Mouse (Mus musculus): ENCODE measurements around the gene Mtmr11.
"Not testable (repeated sequence)": the region's sequence is repeated elsewhere in the genome, so short reads cannot be mapped to it uniquely, and the experiment has no call there.

Gene Mtmr11

GRCm38 (mm10) chr3:96172197-96173178 is 10.7 kb downstream of the Mtmr11 start, which contains the start of gene Sf3b4:
Gene Sf3b4 (plus strand): TSS chr3:96172332.
- peak; percentile 96 for DNase-seq (ENCODE audit: inconsistent ontology term)

GRCm38 (mm10) chr3:96173185-96173584 is 11.4 kb downstream of the Mtmr11 start:
- DNase-seq (ENCODE audit: inconsistent ontology term), result no peak

- DNase-seq (ENCODE audit: inconsistent ontology term), result not testable (repeated sequence)
Observed at GRCm38 (mm10) chr3:96174042-96174441, 12.2 kb downstream of the Mtmr11 start.

GRCm38 (mm10) chr3:96175251-96175650 is 13.4 kb downstream of the Mtmr11 start:
- DNase-seq (ENCODE audit: inconsistent ontology term), result no peak

GRCm38 (mm10) chr3:96178427-96178826 is 16.6 kb downstream of the Mtmr11 start:
- DNase-seq (ENCODE audit: inconsistent ontology term), result no peak

GRCm38 (mm10) chr3:96178902-96179301 is 17.1 kb downstream of the Mtmr11 start:
- no peak for DNase-seq (ENCODE audit: inconsistent ontology term)

GRCm38 (mm10) chr3:96179531-96179930 is 17.7 kb downstream of the Mtmr11 start:
- DNase-seq (ENCODE audit: inconsistent ontology term), result no peak

- peak; percentile 64 for DNase-seq (ENCODE audit: inconsistent ontology term)
Observed at GRCm38 (mm10) chr3:96180727-96181477, 19.1 kb downstream of the Mtmr11 start, which contains the start of gene Sv2a. Gene Sv2a (plus strand): TSS chr3:96181151.

GRCm38 (mm10) chr3:96181510-96182381 is 19.9 kb downstream of the Mtmr11 start:
- no peak for DNase-seq (ENCODE audit: inconsistent ontology term)

- DNase-seq (ENCODE audit: inconsistent ontology term), result no peak
Observed at GRCm38 (mm10) chr3:96182382-96182776, 20.6 kb downstream of the Mtmr11 start.

- DNase-seq (ENCODE audit: inconsistent ontology term), result no peak
Observed at GRCm38 (mm10) chr3:96192977-96193376, 31.2 kb downstream of the Mtmr11 start.

GRCm38 (mm10) chr3:96194966-96195365 is 33.2 kb downstream of the Mtmr11 start:
- DNase-seq (ENCODE audit: inconsistent ontology term), result no peak

- DNase-seq (ENCODE audit: inconsistent ontology term), result no peak
Observed at GRCm38 (mm10) chr3:96195616-96196313, 34.0 kb downstream of the Mtmr11 start.

- no peak for DNase-seq (ENCODE audit: inconsistent ontology term)
Observed at GRCm38 (mm10) chr3:96196437-96197128, 34.8 kb downstream of the Mtmr11 start.

- DNase-seq (ENCODE audit: inconsistent ontology term), result peak; percentile 85
Observed at GRCm38 (mm10) chr3:96197129-96197749, 35.4 kb downstream of the Mtmr11 start.

GRCm38 (mm10) chr3:96198181-96198580 is 36.4 kb downstream of the Mtmr11 start:
- DNase-seq (ENCODE audit: inconsistent ontology term), result no peak

GRCm38 (mm10) chr3:96198601-96199251 is 36.9 kb downstream of the Mtmr11 start:
- DNase-seq (ENCODE audit: inconsistent ontology term), result not testable (repeated sequence)

- DNase-seq (ENCODE audit: inconsistent ontology term), result no peak
Observed at GRCm38 (mm10) chr3:96199731-96200130, 37.9 kb downstream of the Mtmr11 start.

GRCm38 (mm10) chr3:96207819-96208218 is 46.0 kb downstream of the Mtmr11 start:
- no peak for DNase-seq (ENCODE audit: inconsistent ontology term)

Measured in Muller cell, postnatal 12 days (primary cell).